Mouse (Mus musculus) c-Kit-negative CD71-positive TER-119-positive erythroid progenitor cells, embryonic 14.5 days (primary cell): ENCODE data around the gene Pdk1.

Experiments used
- DNase-seq: peaks from one replicate; pipeline ENCODE4 v3.0.0-alpha.2; 2013; ENCODE audit warnings: low read depth, low spot score

The Pdk1 gene

GRCm38 (mm10) chr2:71937649-71938308, 64.8 kb downstream of the Pdk1 start:
- DNase-seq = no peak

- DNase-seq = no peak
These were observed 65.8 kb downstream of the Pdk1 start for GRCm38 (mm10) chr2:71938716-71939393.

GRCm38 (mm10) chr2:71941005-71941720, 68.1 kb downstream of the Pdk1 start:
- DNase-seq = no peak

GRCm38 (mm10) chr2:71941721-71942087, 68.7 kb downstream of the Pdk1 start:
- DNase-seq = no peak

GRCm38 (mm10) chr2:71951212-71951611, 78.2 kb downstream of the Pdk1 start:
- DNase-seq = no peak
